Mouse (Mus musculus): ENCODE data around the gene Ramp3. TPM values are rescaled to one million over a fixed set of nuclear protein-coding genes. Genes with fewer than 3 reads are reported as not detected.
"Not testable (repeated sequence)": the region's sequence is repeated elsewhere in the genome, so short reads cannot be mapped to it uniquely, and the experiment has no call there.

Ramp3 gene
- total and polyA plus RNA-seq, 2 experiments = 0.09 TPM

DNA sequence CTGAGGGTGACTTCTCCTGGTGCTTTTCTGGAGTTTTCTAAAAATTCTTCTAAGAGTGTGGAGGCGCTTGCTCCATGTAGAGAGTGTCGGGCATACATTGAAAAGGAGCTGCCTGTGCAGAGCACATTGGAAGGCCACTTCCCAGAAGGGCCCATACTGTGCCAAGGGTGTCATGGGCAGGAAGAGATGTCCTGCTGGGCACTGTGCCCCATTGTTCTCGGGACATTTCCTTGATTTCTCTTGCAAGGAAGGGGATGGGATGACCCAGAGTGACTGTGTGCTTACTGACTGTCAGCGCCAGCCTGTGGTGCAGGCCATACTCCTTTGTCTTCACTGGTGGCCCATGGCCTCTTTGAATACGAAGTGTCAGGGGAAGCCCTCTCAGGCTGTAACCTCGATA, 19.2 kb upstream of the Ramp3 start:
- Histone ChIP-seq H3K4me1 (ENCODE audit: control insufficient read depth, insufficient read depth, low read length) (no peaks in the 10 kb centered on the region), H3K27me3 (ENCODE audit: control insufficient read depth, insufficient read depth, low read length) (no peaks in the 10 kb centered on the region), H3K4me3 (ENCODE audit: insufficient read depth, low read depth, low read length) (no peak overlapping the region), H3K36me3 (ENCODE audit: control insufficient read depth, insufficient read depth, low read length) (no peaks in the 10 kb centered on the region), H3K9ac (ENCODE audit: low read depth, low read length) (no peak overlapping the region), H3K79me2 (ENCODE audit: control insufficient read depth, insufficient read depth, low read length) (no peaks in the 10 kb centered on the region), H3K27ac (replicated peaks; ENCODE audit: insufficient read depth, low read depth, low read length) (no peak overlapping the region)
- DNase-seq (ENCODE audit: extremely low read depth, low read depth, low spot score) = no peak
- 85% methylated on average over 6 of the region's 6 CpGs for WGBS
- TF ChIP-seq POLR2A (IDR thresholded peaks at IDR 0.05; ENCODE audit: extremely low read depth, insufficient read depth, low read length) (no peak), CTCF (IDR thresholded peaks at IDR 0.05; ENCODE audit: low read depth, low read length) (no peak)

DNA sequence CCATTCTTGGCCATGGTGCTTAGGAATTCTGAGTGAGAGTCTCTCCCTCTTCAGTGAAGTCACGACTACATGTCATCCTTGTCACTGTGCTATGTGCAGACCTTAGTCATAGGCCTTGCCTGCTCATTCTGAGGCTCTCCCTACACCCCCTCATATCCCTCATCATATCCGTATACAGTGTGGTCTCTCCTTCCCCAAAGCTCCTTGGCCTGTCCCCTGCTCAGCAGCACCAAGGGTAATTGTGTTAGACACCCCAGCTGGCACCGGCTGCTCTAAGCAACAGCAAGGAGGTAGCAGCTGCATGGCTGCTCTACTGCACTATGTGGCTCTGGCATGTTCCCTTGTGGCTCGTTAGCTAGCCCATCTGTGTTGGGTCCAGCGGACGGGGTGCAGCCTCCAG, 13.8 kb upstream of the Ramp3 start:
- no peaks in the 10 kb centered on the region for H3K27me3 ChIP-seq (ENCODE audit: control insufficient read depth, insufficient read depth, low read length)
- H3K36me3 ChIP-seq (ENCODE audit: control insufficient read depth, insufficient read depth, low read length) = no peaks in the 10 kb centered on the region
- 85% methylated on average over 6 of the region's 6 CpGs for WGBS
- DNase-seq (ENCODE audit: extremely low read depth, low read depth, low spot score) = no peak
- no peaks in the 10 kb centered on the region for H3K79me2 ChIP-seq (ENCODE audit: control insufficient read depth, insufficient read depth, low read length)
- TF ChIP-seq CTCF (IDR thresholded peaks at IDR 0.05; ENCODE audit: low read depth, low read length) = no peak
- TF ChIP-seq POLR2A (IDR thresholded peaks at IDR 0.05; ENCODE audit: extremely low read depth, insufficient read depth, low read length) = no peak
- H3K9ac ChIP-seq (ENCODE audit: low read depth, low read length) = no peak overlapping the region
- no peak overlapping the region for H3K4me3 ChIP-seq (ENCODE audit: insufficient read depth, low read depth, low read length)
- no peaks in the 10 kb centered on the region for H3K4me1 ChIP-seq (ENCODE audit: control insufficient read depth, insufficient read depth, low read length)
- no peak overlapping the region for H3K27ac ChIP-seq (replicated peaks; ENCODE audit: insufficient read depth, low read depth, low read length)

DNA sequence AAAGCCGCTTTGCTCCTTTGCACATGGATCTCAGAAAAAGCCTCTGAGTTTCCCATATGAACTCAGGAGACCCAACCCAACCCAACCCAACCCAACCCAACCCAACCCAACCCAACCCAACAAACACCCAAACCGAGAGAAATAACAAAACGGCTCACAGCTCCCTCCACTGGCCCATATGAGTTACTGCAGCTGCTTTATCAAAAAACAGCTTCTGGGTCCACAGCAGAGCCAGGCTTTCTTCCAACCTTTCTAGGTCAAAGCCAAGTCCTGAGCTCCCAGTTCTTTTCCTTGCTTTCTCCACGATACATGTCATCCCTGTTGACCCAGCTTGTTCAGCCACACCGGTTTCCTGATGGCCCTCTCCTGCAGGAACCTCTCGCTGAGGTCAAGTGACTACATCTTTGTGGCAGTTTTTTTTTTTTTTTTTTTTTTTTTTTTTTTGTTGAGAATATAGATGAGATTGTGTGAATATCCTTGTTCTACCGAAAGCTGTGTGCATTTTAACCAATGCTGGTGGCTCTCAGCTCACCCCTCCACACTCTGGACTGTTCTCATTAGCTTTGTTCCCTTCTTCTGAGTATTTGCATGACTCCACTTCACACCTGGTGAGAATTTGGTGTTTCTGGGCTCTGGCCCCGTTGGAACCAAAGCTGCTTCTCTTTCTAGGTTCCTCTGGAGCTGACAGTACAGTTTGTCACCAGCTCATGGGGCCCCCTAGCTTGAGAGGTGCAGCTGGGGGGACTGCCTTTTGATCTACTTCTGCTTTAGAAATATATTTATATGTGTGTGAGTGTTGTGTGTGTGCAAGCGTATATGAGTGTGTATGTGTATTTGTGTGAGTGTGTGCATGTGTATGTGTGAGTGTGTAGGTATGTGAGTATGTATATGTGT, 10.2 kb upstream of the Ramp3 start:
- Histone ChIP-seq H3K9ac (ENCODE audit: low read depth, low read length) (no peak overlapping the region), H3K4me1 (ENCODE audit: control insufficient read depth, insufficient read depth, low read length) (no peaks in the 10 kb centered on the region), H3K79me2 (ENCODE audit: control insufficient read depth, insufficient read depth, low read length) (no peaks in the 10 kb centered on the region), H3K27ac (replicated peaks; ENCODE audit: insufficient read depth, low read depth, low read length) (no peak overlapping the region), H3K36me3 (ENCODE audit: control insufficient read depth, insufficient read depth, low read length) (no peaks in the 10 kb centered on the region), H3K4me3 (ENCODE audit: insufficient read depth, low read depth, low read length) (no peak overlapping the region), H3K27me3 (ENCODE audit: control insufficient read depth, insufficient read depth, low read length) (no peaks in the 10 kb centered on the region)
- WGBS = 50% methylated on average over 9 of the region's 9 CpGs
- DNase-seq (ENCODE audit: extremely low read depth, low read depth, low spot score) = no peak
- no peak for TF ChIP-seq POLR2A (IDR thresholded peaks at IDR 0.05; ENCODE audit: extremely low read depth, insufficient read depth, low read length)
- no peak for TF ChIP-seq CTCF (IDR thresholded peaks at IDR 0.05; ENCODE audit: low read depth, low read length)

DNA sequence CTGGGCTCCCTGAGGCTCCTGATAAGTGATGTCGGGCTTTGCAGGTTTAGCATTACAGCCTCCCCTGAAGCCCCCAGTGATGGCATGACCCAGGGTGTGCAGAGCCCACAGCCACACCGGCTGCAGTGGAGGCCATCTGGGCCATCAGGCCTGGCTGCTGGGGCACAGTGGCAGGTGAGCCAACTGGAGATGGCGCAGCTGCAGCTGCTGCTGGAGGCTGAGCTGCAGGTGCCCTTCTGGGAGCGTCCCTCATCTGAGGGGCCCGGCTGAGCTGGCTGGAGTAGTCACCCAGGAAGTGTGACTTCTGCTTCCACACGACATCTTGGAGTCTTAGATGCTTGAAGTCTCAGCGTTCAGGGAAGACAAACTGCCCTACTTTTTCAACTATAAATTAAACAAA, 7.8 kb upstream of the Ramp3 start:
- no peaks in the 10 kb centered on the region for H3K4me1 ChIP-seq (ENCODE audit: control insufficient read depth, insufficient read depth, low read length)
- WGBS = 79% methylated on average over 7 of the region's 7 CpGs
- H3K4me3 ChIP-seq (ENCODE audit: insufficient read depth, low read depth, low read length) = no peak overlapping the region
- H3K27me3 ChIP-seq (ENCODE audit: control insufficient read depth, insufficient read depth, low read length) = no peaks in the 10 kb centered on the region
- H3K79me2 ChIP-seq (ENCODE audit: control insufficient read depth, insufficient read depth, low read length) = no peaks in the 10 kb centered on the region
- no peak overlapping the region for H3K9ac ChIP-seq (ENCODE audit: low read depth, low read length)
- TF ChIP-seq CTCF (IDR thresholded peaks at IDR 0.05; ENCODE audit: low read depth, low read length) = no peak
- no peak for TF ChIP-seq POLR2A (IDR thresholded peaks at IDR 0.05; ENCODE audit: extremely low read depth, insufficient read depth, low read length)
- DNase-seq (ENCODE audit: extremely low read depth, low read depth, low spot score) = no peak
- no peaks in the 10 kb centered on the region for H3K36me3 ChIP-seq (ENCODE audit: control insufficient read depth, insufficient read depth, low read length)
- H3K27ac ChIP-seq (replicated peaks; ENCODE audit: insufficient read depth, low read depth, low read length) = no peak overlapping the region

DNA sequence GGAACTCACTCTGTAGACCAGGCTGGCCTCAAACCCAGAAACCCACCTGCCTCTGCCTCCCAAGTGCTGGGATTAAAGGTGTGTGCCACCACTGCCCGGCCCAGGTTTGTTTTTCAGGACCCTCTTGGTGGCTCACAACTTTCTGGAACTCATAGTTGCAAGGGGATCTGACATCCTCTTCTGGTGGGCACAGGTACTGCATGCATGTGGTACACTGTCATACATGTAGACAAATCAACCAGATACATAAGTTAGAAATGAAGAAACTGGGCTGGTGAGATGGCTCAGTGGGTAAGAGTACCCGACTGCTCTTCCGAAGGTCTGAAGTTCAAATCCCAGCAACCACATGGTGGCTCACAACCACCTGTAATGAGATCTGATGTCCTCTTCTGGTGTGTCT, 5.3 kb upstream of the Ramp3 start:
- H3K27ac ChIP-seq (replicated peaks; ENCODE audit: insufficient read depth, low read depth, low read length); H3K36me3 ChIP-seq (ENCODE audit: control insufficient read depth, insufficient read depth, low read length); H3K79me2 ChIP-seq (ENCODE audit: control insufficient read depth, insufficient read depth, low read length); H3K9ac ChIP-seq (ENCODE audit: low read depth, low read length); H3K4me3 ChIP-seq (ENCODE audit: insufficient read depth, low read depth, low read length); H3K4me1 ChIP-seq (ENCODE audit: control insufficient read depth, insufficient read depth, low read length); H3K27me3 ChIP-seq (ENCODE audit: control insufficient read depth, insufficient read depth, low read length); DNase-seq (ENCODE audit: extremely low read depth, low read depth, low spot score): not testable (repeated sequence)
- 78% methylated on average over 3 of the region's 3 CpGs for WGBS

DNA sequence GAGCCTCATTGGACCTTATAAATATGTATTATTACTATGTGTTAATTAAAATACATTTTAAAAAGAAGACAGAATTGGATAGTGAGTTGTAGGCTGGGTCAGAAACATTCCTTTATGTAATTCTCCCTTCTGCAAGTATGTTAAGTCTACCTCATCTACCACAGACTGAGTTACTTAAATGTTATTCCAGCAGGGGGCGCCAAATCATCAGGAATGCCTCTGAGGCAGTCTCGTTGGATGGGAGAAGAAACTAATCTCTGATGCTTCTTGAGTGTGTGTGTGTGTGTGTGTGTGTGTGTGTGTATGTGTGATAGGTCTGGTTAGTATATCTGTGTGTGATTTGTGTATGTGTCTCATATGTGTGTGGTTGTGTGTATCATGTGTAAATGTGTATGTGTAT, 3.4 kb upstream of the Ramp3 start:
- H3K9ac ChIP-seq (ENCODE audit: low read depth, low read length) = no peak overlapping the region
- no peaks in the 10 kb centered on the region for H3K79me2 ChIP-seq (ENCODE audit: control insufficient read depth, insufficient read depth, low read length)
- H3K27ac ChIP-seq (replicated peaks; ENCODE audit: insufficient read depth, low read depth, low read length) = no peak overlapping the region
- no peak overlapping the region for H3K4me3 ChIP-seq (ENCODE audit: insufficient read depth, low read depth, low read length)
- H3K27me3 ChIP-seq (ENCODE audit: control insufficient read depth, insufficient read depth, low read length) = no peaks in the 10 kb centered on the region
- H3K4me1 ChIP-seq (ENCODE audit: control insufficient read depth, insufficient read depth, low read length) = no peaks in the 10 kb centered on the region
- whole genome bisulfite sequencing = 0% methylated on average over 2 of the region's 2 CpGs
- no peaks in the 10 kb centered on the region for H3K36me3 ChIP-seq (ENCODE audit: control insufficient read depth, insufficient read depth, low read length)
- TF ChIP-seq POLR2A (IDR thresholded peaks at IDR 0.05; ENCODE audit: extremely low read depth, insufficient read depth, low read length) (no peak), CTCF (IDR thresholded peaks at IDR 0.05; ENCODE audit: low read depth, low read length) (peak; percentile 72)
- DNase-seq (ENCODE audit: extremely low read depth, low read depth, low spot score) = peak; percentile 62

All from liver, adult 2 months (tissue).